Mouse (Mus musculus): ENCODE results near the gene Ahrr.

- TF ChIP-seq GATA1 (IDR thresholded peaks at IDR 0.05; ENCODE audit: low read length) = no peak
- TF ChIP-seq TAL1 (IDR thresholded peaks at IDR 0.05; ENCODE audit: low read length) = no peak
These were observed 9.5 kb upstream of the Ahrr start for GRCm38 (mm10) chr13:74301607-74301984.

Measured in erythroblast, embryonic 14.5 days (primary cell).